Mouse (Mus musculus): ENCODE data around the gene Tcap. TPM values are rescaled to one million over a fixed set of nuclear protein-coding genes. Genes with fewer than 3 reads are reported as not detected.
"Not testable (repeated sequence)": the region's sequence is repeated elsewhere in the genome, so short reads cannot be mapped to it uniquely, and the experiment has no call there.

Tcap gene
- total RNA-seq, 2 experiments from 2014 or later = 6.9 to 8.1 TPM

DNA sequence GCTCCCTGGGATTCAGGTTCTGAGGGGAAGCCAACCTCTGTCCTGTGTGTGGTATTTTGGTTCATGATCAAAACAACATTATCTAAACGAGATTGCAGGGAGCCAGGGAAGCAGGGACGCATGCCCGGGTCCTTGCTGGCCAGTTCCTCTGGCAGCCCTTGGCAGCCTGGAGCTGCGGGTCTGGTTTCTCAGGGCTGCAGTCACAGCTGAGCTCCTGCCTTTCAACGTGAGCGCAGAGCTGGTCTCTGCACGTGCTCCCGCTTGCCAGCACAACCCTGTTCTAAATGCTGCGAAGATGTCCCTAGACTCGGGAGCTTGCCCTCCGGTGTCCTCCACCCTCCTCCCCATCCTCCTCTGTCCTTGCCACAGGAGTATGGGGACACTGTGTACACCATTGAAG is 5.8 kb upstream of the Tcap start:
- no peak for DNase-seq (ENCODE audit: low spot score in 2 of 2)

DNA sequence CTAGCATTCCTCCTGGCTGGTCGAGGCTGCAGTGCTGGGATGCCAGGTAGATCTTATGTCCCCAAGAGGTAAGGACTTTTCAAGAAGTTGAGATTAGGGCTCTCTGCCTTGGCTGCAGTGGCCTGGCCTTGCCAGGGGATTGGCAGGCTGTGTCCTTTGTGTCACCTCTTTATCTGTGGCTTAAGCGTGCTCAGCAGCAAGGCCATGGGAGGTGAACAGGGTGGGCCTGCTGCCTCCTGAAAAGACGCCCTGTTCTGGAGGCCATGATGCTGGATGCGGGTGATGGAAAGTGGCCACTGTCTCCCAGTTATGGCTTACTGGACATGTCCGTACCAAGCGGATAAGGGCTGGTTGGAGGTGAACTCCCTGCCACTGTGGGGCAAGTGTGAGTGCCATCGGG is 4.2 kb upstream of the Tcap start:
- no peak for DNase-seq (ENCODE audit: low spot score in 2 of 2)

DNA sequence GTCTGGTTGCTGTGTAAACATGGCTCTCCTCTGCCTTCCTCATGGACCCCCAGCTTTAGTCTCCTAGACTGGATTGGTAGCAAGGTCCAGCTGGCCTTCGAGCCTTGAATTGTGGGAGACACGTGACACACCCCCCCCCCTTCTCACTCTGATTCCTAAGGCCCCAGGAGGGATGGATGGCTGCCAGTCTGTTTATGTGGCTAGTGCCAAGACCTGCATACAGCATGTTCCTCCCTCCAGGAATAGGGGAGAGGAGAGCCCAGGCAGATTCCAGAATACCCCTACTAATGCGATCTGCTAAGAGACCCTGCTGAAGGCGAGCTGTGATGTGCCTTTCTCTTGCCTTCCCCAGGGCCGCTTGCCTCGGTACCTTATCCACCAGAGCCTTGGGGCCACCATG is 3.5 kb upstream of the Tcap start:
- DNase-seq (ENCODE audit: low spot score in 2 of 2) = no peak

DNA sequence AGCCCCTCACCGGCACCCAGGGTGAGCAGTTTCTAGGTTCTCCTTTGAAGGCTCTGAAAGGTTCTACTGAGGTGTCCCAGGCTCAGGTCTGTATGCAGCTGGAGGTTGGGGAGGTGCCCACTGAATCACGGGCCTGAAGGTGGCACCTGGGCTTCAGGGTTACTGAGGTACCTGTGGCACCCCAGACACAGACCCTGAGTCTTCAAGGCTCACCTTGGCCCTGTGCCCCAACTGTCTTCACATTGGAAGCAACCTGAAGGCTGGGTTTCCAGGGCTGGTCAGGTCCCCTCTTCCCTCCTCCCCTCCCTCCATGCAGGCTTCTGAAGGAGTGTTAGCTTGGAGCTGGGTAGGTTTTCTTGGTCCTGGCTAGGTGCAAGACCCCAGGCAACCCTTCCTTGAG is 2.0 kb upstream of the Tcap start:
- no peak for DNase-seq (ENCODE audit: low spot score in 2 of 2)

DNA sequence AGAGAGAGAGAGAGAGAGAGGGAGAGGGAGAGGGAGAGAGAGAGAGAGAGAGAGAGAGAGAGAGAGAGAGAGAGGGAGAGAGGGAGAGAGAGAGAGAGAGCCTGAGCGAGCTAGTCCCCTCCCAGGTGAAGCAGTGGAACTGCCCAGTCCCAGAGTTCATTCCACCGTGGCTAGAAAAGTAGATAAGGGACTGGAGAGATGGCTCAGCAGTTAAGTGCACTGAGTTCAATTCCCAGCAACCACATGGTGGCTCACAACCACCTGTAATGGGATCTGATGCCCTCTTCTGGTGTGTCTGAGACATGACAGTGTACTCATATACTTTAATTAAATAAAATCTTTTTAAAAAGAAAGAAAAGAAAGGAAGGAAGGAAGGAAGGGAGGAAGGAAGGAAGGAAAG is 1.2 kb upstream of the Tcap start:
- DNase-seq (ENCODE audit: low spot score in 2 of 2) = not testable (repeated sequence)

DNA sequence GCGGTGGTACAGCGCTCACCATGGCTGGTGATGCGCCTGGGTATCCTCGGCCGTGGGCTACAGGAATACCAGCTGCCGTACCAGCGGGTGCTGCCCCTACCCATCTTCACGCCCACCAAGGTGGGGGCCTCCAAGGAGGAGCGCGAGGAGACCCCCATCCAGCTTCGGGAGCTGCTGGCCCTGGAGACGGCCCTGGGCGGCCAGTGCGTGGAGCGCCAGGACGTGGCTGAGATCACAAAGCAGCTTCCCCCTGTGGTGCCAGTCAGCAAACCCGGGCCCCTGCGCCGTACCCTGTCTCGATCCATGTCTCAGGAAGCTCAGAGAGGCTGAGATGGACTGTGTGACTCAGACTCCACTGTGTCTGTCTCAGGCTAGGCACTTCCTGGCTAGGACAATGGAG is 605 bp downstream of the Tcap start:
- DNase-seq (ENCODE audit: low spot score in 2 of 2) = no peak

DNA sequence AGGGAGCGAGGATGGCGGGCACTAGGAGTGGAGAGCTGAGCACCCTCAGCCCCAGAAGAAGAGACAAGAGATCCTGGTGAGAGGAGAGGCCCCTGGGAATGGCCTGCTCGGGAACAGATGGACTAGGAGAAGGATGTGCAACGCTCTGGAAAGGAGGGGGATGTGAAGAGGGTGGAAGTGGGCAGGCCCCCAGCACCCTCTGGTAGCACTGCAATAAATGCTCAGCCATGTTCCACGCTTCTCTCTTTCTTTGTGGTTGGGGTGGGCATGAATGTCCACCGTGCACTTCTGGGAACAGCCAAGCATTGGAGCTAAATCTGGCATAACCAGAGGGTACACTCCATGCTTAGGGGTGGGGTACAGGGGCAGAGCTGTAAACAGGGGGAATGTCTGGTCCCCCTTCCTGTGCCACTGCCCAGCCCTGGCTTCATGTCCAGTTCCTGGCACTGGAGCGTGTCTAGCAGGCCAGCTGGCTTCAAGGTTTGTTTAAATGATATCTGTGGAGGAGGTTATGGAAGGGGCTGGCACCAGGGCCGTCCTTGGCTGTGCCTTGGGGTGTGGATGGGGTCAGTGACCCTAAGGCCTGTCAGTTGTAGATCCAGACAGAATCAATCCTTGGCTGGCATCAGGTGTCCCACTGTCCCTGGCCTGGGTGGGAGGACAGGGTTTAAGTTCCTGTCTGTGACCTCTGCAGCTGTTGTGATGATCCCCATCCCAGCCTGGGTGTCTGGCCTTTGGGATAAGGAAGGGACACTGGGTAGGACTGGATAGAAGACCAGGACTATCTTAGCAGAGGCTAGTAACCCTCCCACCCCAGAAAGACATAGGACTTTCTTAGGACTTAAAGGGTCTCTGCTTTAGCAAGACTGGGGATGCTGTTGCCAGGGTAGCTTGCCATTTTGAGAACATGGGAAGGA is 1.4 kb downstream of the Tcap start:
- DNase-seq (ENCODE audit: low spot score in 2 of 2) = no peak

DNA sequence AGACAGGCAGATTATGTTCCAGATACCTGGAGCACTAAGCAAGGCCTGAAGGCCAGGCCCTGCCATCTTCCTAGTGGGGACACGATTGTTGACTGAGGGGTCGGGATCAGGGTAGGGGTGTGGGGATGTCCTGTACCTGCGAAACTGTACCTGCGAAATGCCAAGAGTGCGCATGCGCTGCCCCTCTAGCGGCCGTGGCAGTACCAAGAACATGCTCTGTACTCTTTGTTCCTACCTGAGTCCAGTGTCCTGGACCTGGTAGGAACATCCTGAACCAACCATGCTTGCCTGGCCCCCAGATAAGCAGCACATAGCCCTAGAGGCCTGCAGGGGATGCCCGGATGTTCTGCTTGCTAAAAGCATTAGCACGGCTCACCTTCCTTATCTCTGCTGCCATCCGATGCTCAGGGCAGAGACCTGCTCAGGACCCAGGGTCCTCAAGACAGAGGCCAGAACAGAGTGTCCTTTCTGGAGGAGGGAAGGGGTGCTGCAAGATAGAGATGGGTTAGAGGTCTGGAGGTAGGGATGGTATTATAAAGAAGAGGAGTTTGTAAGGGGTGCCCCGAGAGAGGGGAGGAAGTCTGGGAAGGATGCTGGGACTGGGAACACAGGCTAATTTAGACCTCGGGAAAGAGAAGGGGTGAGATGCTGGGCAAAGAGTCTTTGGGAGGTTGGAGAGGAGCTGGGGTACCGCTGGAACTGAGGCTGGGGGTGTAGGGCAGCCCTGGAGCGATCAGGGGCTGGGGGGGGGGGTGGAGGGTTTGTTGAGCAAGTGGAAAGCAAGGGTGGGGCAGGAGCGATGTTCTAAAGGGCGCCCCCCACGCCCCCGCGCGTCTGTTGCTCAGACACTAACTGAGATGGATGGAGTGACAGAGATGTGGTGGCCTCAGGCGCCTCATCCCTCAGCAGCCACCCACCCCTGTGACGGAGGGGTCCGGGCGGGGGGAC is 2.3 kb downstream of the Tcap start, which contains the start of gene Pnmt:
Gene Pnmt, plus strand, starts transcription at position 813 of the 948 bp plus-strand sequence.
- DNase-seq (ENCODE audit: low spot score in 2 of 2) = no peak

DNA sequence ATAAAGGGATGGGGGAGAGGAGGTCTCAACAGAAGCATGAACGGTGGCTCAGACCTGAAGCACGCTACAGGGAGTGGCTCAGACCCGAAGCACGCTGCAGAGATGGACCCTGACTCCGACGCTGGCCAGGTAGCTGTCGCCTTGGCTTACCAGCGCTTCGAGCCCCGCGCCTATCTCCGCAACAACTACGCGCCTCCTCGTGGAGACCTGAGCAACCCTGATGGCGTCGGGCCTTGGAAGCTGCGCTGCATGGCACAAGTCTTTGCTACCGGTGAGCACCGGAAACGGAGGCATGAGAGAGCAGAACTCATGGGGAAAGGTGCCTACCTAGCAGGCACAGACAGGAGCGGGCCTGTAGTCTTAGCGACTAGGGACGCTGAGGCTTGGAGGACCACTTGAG is 3.0 kb downstream of the Tcap start:
- no peak for DNase-seq (ENCODE audit: low spot score in 2 of 2)

DNA sequence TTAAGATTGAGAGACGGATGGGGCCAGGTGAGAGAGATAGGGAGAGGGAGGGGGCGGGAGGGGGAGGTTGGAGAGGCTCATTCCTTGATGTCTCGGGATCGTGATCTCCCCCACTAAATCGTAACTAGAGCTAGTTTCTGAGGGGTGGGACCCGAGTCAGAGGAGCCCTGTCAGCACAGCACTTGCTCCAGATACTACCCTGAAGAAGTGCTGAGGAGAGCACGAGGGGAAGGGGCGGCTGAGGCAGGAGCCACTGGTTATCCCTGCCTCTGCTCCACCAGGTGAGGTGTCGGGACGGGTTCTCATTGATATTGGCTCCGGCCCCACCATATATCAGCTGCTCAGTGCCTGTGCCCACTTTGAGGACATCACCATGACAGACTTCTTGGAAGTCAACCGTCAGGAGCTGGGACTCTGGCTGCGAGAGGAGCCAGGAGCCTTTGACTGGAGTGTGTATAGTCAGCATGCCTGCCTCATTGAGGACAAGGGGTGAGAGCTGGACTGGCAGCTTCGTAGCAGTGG is 3.5 kb downstream of the Tcap start:
- no peak for DNase-seq (ENCODE audit: low spot score in 2 of 2)

DNA sequence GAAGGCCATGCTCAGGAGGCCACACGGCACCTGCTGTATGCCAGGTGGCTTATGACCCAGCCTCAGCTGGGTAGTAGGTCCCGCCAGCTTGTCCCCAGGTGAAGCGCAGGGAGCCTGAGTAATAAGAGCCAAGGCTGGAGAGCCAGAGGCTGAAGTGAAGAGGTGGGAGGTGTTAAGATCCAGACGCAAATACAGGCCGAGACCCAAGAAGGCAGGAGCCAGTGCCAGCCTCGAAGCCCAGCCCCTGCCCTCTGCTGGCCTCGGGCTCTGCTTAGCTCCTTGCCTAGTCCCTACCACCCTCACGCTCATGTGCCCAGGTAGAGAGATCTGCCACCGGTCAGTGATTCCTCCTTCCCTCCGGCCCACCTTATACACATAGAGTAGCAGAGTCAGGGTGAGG is 4.7 kb downstream of the Tcap start:
- DNase-seq (ENCODE audit: low spot score in 2 of 2) = no peak

DNA sequence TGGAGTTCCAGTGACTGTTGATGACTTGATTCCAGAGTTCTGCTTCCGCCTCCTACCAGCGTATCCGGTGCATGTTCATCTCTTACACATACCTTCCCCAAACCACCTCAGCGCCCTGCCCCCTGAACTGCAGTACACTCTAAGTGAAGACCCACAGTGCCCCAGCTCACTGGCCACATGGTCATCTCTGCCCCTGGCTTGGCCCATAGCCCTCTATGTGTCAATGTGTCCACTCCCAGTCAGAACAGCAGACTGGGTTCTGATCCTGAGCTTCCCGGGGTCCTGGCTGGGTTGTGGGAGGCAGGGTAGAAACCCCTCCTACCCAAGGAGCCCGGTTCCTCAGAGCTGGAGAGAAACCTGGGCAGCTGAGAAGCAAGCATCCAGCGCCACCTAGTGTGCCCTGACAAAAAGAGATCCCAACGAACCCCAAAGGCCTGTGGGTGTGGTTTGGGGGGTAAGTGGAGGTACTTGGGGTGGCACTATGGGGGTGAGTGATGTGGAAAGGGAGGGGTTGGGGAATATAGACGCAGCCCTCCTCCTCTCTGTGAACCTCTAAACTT is 5.7 kb downstream of the Tcap start:
- DNase-seq (ENCODE audit: low spot score in 2 of 2) = peak; percentile 72 to 74

DNA sequence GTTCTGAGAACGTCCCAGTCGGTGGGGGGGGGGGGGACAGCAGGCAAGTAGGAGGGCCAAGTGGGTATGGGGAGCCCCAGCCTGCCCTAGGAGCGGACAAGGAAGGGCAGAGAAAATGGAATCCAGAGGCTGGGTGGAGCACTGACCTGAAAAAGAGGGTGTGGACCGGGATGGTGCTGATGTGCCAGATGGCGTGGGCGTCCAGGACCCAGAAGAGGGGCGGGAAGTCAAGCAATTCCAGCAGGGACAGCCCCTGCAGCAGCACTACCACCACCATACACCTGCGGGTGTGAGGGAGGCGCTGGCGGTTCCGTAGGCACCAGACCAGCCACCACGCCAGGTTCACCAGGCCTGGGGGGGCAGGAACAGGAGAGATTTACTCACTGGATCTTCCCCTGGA is 6.5 kb downstream of the Tcap start:
- no peak for DNase-seq (ENCODE audit: low spot score in 2 of 2)

DNA sequence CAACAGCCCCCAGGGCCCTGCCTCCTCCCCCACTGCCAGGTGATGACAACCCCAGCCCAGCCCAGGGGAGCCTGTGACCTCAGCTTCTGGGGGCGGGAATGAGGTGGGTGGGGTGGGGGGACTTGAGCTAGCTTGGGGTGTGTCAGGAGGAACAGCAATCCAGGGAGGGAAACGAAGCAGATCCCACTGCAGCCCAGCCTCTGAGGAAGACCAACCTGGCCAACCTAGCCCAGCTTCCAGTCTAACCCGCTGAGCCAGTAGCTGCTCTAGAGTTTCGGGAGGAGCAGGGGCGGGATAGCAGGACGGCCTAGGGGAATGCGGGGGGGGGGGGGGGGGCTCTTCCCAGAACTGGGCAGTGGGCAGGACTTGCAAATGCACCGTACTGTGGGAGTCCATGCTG is 8.4 kb downstream of the Tcap start:
- DNase-seq (ENCODE audit: low spot score in 2 of 2) = no peak

DNA sequence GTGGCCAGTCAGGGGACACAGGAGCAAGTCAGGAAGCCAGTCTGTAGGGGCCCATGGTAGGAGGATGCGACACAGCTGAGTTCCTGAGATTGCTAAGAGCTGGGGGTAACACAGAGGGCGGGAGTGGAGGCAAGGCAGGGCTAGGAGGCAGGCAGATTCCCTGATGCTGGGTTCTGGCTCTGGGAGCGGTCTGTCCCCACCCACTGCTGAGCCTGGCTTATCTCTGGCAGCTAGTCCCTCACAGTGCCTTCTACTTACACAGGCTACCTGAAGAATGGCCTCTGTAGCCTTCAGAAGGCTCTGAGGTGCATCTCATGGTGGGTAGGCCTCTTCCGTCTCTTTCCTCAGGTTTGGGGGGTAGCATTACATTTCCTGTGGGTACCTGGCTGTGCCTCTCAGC is 9.0 kb downstream of the Tcap start:
- no peak for DNase-seq (ENCODE audit: low spot score in 2 of 2)

DNA sequence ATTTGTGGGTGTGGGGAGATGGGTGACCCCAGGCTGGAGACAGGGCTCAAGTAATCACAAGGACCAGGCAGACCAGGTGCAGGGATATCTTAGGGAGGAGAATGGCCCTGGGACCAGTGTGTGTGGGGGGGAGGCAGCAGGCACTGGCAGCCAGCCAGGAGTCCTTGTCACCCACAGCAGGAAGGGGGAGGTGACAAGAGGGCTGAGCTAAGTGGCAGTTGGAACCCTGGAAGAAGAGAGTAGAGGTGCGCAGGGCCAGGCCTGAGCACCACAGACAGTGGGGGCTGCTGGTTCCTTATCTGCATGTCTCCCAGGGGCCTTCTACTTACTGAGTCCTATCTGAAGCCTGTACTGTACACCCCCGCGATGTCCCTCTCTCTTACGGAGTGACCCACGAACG is 9.7 kb downstream of the Tcap start:
- DNase-seq (ENCODE audit: low spot score in 2 of 2) = no peak

DNA sequence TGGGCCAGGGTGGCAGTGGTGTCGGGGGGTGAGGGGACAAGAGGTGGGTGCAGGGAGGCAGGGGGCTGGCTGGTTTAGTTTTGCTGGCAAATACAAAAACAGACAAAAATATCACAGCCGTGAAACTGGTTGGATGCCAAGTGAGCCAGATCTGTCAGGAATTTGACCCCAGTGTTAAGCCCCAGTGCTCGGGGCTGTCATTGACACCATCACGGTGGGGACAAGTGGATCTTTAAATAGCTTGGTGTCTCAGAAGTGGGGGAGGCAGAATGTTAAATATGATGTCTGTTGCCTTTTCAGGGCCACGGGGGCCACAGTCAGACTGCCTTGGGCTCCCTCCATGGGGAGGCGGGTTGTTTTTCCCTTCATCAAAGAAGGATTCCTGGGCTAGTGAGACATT is 10.7 kb downstream of the Tcap start:
- DNase-seq (ENCODE audit: low spot score in 2 of 2) = no peak

DNA sequence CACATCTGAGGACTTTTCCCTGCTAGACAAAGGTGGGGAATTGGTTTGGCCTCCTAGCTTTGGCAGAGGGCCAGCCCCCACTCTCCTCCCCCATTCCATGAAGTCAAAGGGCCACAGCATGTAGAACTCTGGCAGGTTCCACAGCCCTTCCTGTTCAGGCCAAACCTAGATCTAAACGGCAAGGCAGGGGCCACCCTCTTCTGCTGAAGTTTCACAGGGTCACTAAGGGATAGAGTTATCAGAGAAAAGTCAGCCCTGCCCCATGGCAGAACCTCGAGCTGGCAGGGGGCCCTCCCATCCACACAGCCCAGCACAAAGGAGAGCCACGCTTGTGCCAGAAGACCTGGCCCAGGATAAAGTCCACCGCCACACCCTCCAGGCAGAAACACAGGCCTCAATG is 11.4 kb downstream of the Tcap start:
- DNase-seq (ENCODE audit: low spot score in 2 of 2) = no peak

DNA sequence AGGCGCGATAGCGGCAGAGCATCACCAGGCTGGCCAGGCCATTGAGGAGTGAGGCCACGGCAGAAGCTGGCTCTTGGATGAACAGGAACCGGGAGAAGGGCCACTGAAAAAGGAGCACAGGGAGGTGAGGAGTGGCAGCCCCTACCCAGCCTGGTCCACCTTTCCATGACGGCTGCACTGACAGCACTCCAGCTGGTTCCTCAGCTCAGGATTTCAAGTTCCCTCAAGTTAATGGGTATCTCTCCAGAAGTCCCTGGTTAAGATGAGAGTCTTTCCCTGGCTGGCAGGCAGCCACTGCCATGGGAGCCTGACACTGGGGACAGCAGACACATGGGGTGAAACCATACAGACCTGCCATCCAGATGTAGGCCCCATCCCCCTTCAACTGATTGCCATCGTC is 14.3 kb downstream of the Tcap start:
- no peak for DNase-seq (ENCODE audit: low spot score in 2 of 2)

DNA sequence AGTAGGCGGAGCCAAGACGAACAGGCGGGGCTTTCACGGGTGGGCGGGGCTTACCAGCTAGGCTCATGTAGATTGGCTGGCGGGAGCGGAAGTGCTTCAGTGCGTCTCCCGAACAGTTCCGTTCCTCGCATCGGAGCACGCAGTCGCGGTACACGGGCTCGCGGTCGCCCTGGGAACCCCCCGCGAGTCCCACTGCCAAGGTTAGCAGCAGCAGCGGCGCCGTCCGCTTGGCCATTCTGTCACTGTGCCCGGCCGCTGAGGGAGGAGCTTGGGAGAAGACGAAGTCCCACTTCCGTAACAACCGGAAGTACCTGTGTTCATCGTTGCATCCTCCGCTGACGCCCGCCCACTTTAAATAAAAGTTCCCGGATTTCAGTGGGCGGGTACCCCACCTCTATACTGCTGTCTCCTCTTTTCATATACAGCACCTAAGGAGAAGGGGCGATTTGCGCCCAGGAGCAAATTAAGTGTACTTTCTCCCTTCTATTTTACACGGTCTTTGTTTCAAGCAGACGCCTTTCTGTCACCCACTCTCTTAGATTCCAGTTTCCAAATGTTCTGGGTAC is 16.6 kb downstream of the Tcap start, which contains the start of gene Pgap3:
Gene Pgap3, minus strand, starts transcription at position 330 of the 566 bp plus-strand sequence.
- DNase-seq (ENCODE audit: low spot score in 2 of 2) = peak; percentile 72 to 86

DNA sequence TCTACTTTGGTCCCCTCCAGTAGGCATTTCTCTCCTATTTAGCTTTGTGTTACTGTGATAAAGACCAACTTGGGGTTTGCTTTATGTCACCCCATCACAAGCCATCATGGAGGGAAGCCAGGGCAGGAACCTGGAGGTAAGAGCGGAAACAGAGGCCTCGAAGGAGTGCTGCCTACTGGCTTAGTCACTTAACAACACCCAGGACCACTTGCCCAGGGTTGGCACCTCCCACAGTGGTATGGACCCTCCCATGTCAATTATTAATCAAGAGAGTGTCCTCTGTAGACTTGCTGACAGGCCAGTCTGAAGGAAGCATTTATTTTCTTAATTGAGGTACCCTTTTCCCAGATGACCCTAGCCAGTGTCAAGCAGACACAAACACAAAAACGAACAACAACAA is 17.2 kb downstream of the Tcap start:
- DNase-seq (ENCODE audit: low spot score in 2 of 2) = no peak
